Mouse (Mus musculus): ENCODE measurements around the gene Pdlim5.

DNA sequence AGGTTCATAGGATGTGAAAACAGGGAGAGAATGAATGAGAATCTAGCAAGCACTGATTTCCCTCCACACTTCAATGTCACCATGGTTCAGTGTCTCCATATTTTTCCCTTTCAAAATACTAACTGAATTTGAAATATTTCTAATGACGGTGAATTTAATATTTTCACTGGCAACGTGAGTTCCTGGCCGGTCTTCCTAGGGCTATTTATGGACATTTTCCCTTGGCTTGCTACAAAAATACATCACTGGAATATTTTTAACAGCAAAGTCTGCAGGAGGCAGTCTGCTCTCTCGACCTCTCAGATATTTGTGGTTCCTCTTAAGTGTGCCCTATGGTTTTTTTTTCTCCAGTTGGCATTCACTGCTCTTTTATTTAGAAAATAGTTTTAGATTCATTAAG lies 44.7 kb upstream of the Pdlim5 start:
- TF ChIP-seq POLR2A (IDR thresholded peaks at IDR 0.05; ENCODE audit: control insufficient read depth, low read depth, low read length) (no peak), CTCF (IDR thresholded peaks at IDR 0.05; ENCODE audit: control insufficient read depth, insufficient read depth, insufficient replicate concordance, low read depth, low read length) (no peak)

Measured in testis, adult 2 months (tissue).